Mouse (Mus musculus) retina, adult 2 months (tissue): ENCODE data around the gene Mtm1.
"Not testable (repeated sequence)": the region's sequence is repeated elsewhere in the genome, so short reads cannot be mapped to it uniquely, and the experiment has no call there.

Experiments
- DNase-seq: peaks from one replicate; pipeline ENCODE4 v3.0.0-alpha.2; 2012; ENCODE audit warnings: low read depth, low spot score

The Mtm1 gene

GRCm38 (mm10) chrX:71285473-71285872, 74.9 kb downstream of the Mtm1 start:
- no peak for DNase-seq

GRCm38 (mm10) chrX:71287088-71287487, 76.5 kb downstream of the Mtm1 start:
- DNase-seq: no peak

- DNase-seq: no peak
Measured at GRCm38 (mm10) chrX:71294191-71294590, 83.6 kb downstream of the Mtm1 start.

- no peak for DNase-seq
Measured at GRCm38 (mm10) chrX:71296005-71296404, 85.4 kb downstream of the Mtm1 start.

GRCm38 (mm10) chrX:71302148-71302547, 91.6 kb downstream of the Mtm1 start:
- no peak for DNase-seq

- DNase-seq: peak; percentile 48
Measured at GRCm38 (mm10) chrX:71311229-71311628, 100.7 kb downstream of the Mtm1 start.

- no peak for DNase-seq
Measured at GRCm38 (mm10) chrX:71314380-71314779, 103.8 kb downstream of the Mtm1 start.

- DNase-seq: no peak
Measured at GRCm38 (mm10) chrX:71352033-71352432, 141.5 kb downstream of the Mtm1 start.

GRCm38 (mm10) chrX:71355331-71355730, 144.8 kb downstream of the Mtm1 start:
- DNase-seq: no peak

GRCm38 (mm10) chrX:71361793-71362192, 151.2 kb downstream of the Mtm1 start:
- DNase-seq: not testable (repeated sequence)

GRCm38 (mm10) chrX:71364062-71364461, 153.5 kb downstream of the Mtm1 start:
- no peak for DNase-seq

- peak; percentile 53 for DNase-seq
Measured at GRCm38 (mm10) chrX:71364554-71364991, 154.0 kb downstream of the Mtm1 start, which contains the start of gene Mtmr1. Gene Mtmr1 (plus strand): TSS chrX:71364760.

GRCm38 (mm10) chrX:71365011-71365410, 154.4 kb downstream of the Mtm1 start:
- DNase-seq: no peak
